In genomic region chr5:150664794-150665131, GRCm38 (mm10) we compare ENCODE assay signal across 7 mouse cellular contexts. TPM values are rescaled to one million over a fixed set of nuclear protein-coding genes. Genes with fewer than 3 reads are reported as not detected.
DNase-seq lines count a peak whose midpoint lies in the region; ATAC-seq and TF ChIP-seq lines count a peak whose summit lies in the region.

No protein-coding gene starts in this region.

- H3K4me2 ChIP-seq in lung, embryonic 16.5 days (ENCODE audit: low read depth, low read length), result peak overlapping the region; percentile 79
- peak overlapping the region; percentile 72 for H3K4me2 ChIP-seq in limb, embryonic 11.5 days (ENCODE audit: low read depth, severe bottlenecking)

- TF ChIP-seq POLR2A in embryonic fibroblast, embryonic 13.5 days (IDR thresholded peaks at IDR 0.05; ENCODE audit: low read depth, low read length), result no peak; the same call in 1 of the 2 replicates
- TF ChIP-seq POLR2A in small intestine, adult 2 months (IDR thresholded peaks at IDR 0.05; ENCODE audit: low read depth, low read length), result no peak

- H3K36me3 ChIP-seq in lung, embryonic 16.5 days (ENCODE audit: control insufficient read depth, insufficient read depth, low read length), result peaks cover 11% of the 10 kb centered on the region
- peaks cover 3% of the 10 kb centered on the region; the same call in 1 of the 2 replicates for H3K36me3 ChIP-seq in limb, embryonic 11.5 days (ENCODE audit: control insufficient read depth, insufficient read depth, low read length)
- peaks cover 16% of the 10 kb centered on the region for H3K36me3 ChIP-seq in small intestine, adult 2 months (ENCODE audit: control insufficient read depth, insufficient read depth, low read length)

- peak overlapping the region; percentile 99 for H3K27ac ChIP-seq in lung, embryonic 16.5 days (ENCODE audit: low read length)
- peak overlapping the region; percentile 95 for H3K27ac ChIP-seq in embryonic fibroblast, embryonic 13.5 days (ENCODE audit: insufficient read depth, low read length)
- peak overlapping the region; percentile 95 for H3K27ac ChIP-seq in limb, embryonic 11.5 days (replicated peaks; ENCODE audit: low read depth, low read length)
- peak overlapping the region; percentile 93 for H3K27ac ChIP-seq in small intestine, adult 2 months (ENCODE audit: insufficient read depth, low read depth, low read length)

- WGBS in lung, embryonic 16.5 days, result 0% methylated on average over 10 of the region's 10 CpGs
- WGBS in limb, embryonic 11.5 days, result under 1% methylated on average over 10 of the region's 10 CpGs
- WGBS in small intestine, adult 2 months, result under 1% methylated on average over 10 of the region's 10 CpGs

- peaks cover 12% of the 10 kb centered on the region; the same call in 1 of the 2 replicates for H3K4me1 ChIP-seq in lung, embryonic 16.5 days (replicated peaks; ENCODE audit: control insufficient read depth, insufficient read depth, low read length)
- no peaks in the 10 kb centered on the region; the same call in 1 of the 2 replicates for H3K4me1 ChIP-seq in embryonic fibroblast, embryonic 13.5 days (ENCODE audit: control insufficient read depth, insufficient read depth, low read length)
- no peaks in the 10 kb centered on the region for H3K4me1 ChIP-seq in limb, embryonic 11.5 days (ENCODE audit: control insufficient read depth, insufficient read depth, low read length)
- H3K4me1 ChIP-seq in small intestine, adult 2 months (ENCODE audit: control insufficient read depth, insufficient read depth, insufficient read length, low read length), result no peaks in the 10 kb centered on the region

- no peaks in the 10 kb centered on the region for H3K9me3 ChIP-seq in lung, embryonic 16.5 days (ENCODE audit: control insufficient read depth, low read length)
- H3K9me3 ChIP-seq in limb, embryonic 11.5 days (ENCODE audit: control insufficient read depth, low read length), result no peaks in the 10 kb centered on the region

- peak overlapping the region; percentile 89 for H3K9ac ChIP-seq in lung, embryonic 16.5 days (ENCODE audit: low read length)
- H3K9ac ChIP-seq in limb, embryonic 11.5 days (ENCODE audit: low read length), result peak overlapping the region; percentile 90

- TF ChIP-seq CTCF in embryonic fibroblast, embryonic 13.5 days (IDR thresholded peaks at IDR 0.05; ENCODE audit: borderline replicate concordance, insufficient read depth, low read length), result no peak
- no peak for TF ChIP-seq CTCF in small intestine, adult 2 months (IDR thresholded peaks at IDR 0.05; ENCODE audit: extremely low read depth, insufficient read length, insufficient replicate concordance, low read depth, low read length)

- DNase-seq in lung, postnatal 14 days, result no peak
- no peak for DNase-seq in limb, embryonic 11.5 days (ENCODE audit: low spot score)
- DNase-seq in frontal cortex, postnatal 36 days (ENCODE audit: low spot score in 2 of 2), result no peak
- no peak for DNase-seq in left cerebral cortex, adult 9 months (ENCODE audit: low spot score in 2 of 2)

- peak overlapping the region; percentile 100 for H3K4me3 ChIP-seq in lung, embryonic 16.5 days (ENCODE audit: low read length)
- H3K4me3 ChIP-seq in embryonic fibroblast, embryonic 13.5 days (ENCODE audit: insufficient read depth, low read length), result peak overlapping the region; percentile 93
- peak overlapping the region; percentile 98 for H3K4me3 ChIP-seq in limb, embryonic 11.5 days (ENCODE audit: low read depth, low read length)
- peak overlapping the region; percentile 94 for H3K4me3 ChIP-seq in small intestine, adult 2 months (ENCODE audit: low read depth, low read length)

- no peak for ATAC-seq in lung, embryonic 16.5 days (ENCODE audit: low read depth)
- no peak for ATAC-seq in limb, embryonic 11.5 days (ENCODE audit: insufficient number of reproducible peaks, low FRiP score, low TSS enrichment, low read depth)

- H3K27me3 ChIP-seq in lung, embryonic 16.5 days (ENCODE audit: control insufficient read depth, insufficient read depth, low read depth, low read length), result no peaks in the 10 kb centered on the region
- H3K27me3 ChIP-seq in limb, embryonic 11.5 days (ENCODE audit: control insufficient read depth, insufficient read depth, low read length), result no peaks in the 10 kb centered on the region
- H3K27me3 ChIP-seq in small intestine, adult 2 months (ENCODE audit: control insufficient read depth, insufficient read depth, low read length), result no peaks in the 10 kb centered on the region

RNA-seq across cellular contexts. Expression of gene N4bp2l2, which starts 1.2 kb away (rescaled TPM):
- 36.0 and 42.0 TPM in 2 replicates for polyA plus RNA-seq in lung, embryonic 16.5 days (2015; fragmentation: Nextera tagmentation; extraction: Ambion mirVana)
- 74.0 and 100.0 TPM in 2 replicates for polyA plus RNA-seq in embryonic fibroblast, embryonic 13.5 days (2011; ENCODE audit: insufficient read length, low read depth, missing spikeins)
- 52.4 and 53.0 TPM in 2 replicates for polyA plus RNA-seq in limb, embryonic 11.5 days (2014; fragmentation: Nextera tagmentation; extraction: Ambion mirVana)
- 1.4 and 1.7 TPM in 2 replicates for polyA plus RNA-seq in small intestine, adult 2 months (2012; rRNA removed)

RNA-seq across cellular contexts. Expression of gene Pds5b, which starts 8.8 kb away (rescaled TPM):
- polyA plus RNA-seq in lung, embryonic 16.5 days (2015; fragmentation: Nextera tagmentation; extraction: Ambion mirVana), result 32.0 and 32.1 TPM in 2 replicates
- polyA plus RNA-seq in embryonic fibroblast, embryonic 13.5 days (2011; ENCODE audit: insufficient read length, low read depth, missing spikeins), result 38.0 and 50.7 TPM in 2 replicates
- polyA plus RNA-seq in limb, embryonic 11.5 days (2014; fragmentation: Nextera tagmentation; extraction: Ambion mirVana), result 52.7 and 54.3 TPM in 2 replicates
- polyA plus RNA-seq in small intestine, adult 2 months (2012; rRNA removed), result 0.34 and 1.0 TPM in 2 replicates

Comparison
In these comparisons a context has a peak if more than half of its experiments do, and no peak if none do; other contexts are left out.
1. RNA of gene N4bp2l2, which starts 1.2 kb away (polyA plus RNA-seq): 74.0 to 100.0 TPM in embryonic fibroblast, embryonic 13.5 days, 52.4 to 53.0 TPM in limb, embryonic 11.5 days and 36.0 to 42.0 TPM in lung, embryonic 16.5 days; 1.4 to 1.7 TPM in small intestine, adult 2 months; every median in the first group is over 10 times any median in the second.
2. RNA of gene Pds5b, which starts 8.8 kb away (polyA plus RNA-seq): 52.7 to 54.3 TPM in limb, embryonic 11.5 days, 38.0 to 50.7 TPM in embryonic fibroblast, embryonic 13.5 days and 32.0 to 32.1 TPM in lung, embryonic 16.5 days; 0.34 to 1.0 TPM in small intestine, adult 2 months; every median in the first group is over 10 times any median in the second.
3. Peak in every context shown above with its lines, with median percentiles within 50 percentile points of each other: H3K27ac ChIP-seq and H3K4me3 ChIP-seq.